Mouse (Mus musculus): ENCODE results near the gene Stk38. TPM values are rescaled to one million over a fixed set of nuclear protein-coding genes. Genes with fewer than 3 reads are reported as not detected.

Stk38 gene
- polyA plus RNA-seq, 1 experiment from 2014 or later, result 90.4 TPM

DNA sequence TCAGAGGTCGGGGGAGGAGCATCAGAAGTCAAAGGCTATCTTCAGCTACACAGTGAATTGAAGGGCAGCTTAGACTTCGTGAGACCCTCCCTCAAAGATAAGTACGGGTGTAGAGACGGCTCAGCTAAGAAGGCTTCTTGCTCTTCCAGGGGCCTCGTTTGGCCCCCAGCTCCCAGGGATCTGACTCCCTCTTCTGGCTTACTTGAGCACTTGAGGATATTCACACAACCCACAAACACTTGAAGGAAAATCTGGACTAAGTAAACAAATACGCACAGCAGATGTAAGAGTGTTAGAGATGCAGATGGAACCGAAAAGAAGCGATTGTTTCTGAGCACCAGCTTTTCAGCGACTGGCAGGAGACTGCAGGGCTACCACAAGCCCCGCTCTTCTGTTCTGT, 47.2 kb downstream of the Stk38 start:
- Histone ChIP-seq H3K9me3 (replicated peaks; ENCODE audit: control insufficient read depth, low read length) (no peaks in the 10 kb centered on the region), H3K27me3 (ENCODE audit: control insufficient read depth, insufficient read depth, low read length) (no peaks in the 10 kb centered on the region), H3K36me3 (ENCODE audit: control insufficient read depth, insufficient read depth) (peaks cover 34% of the 10 kb centered on the region), H3K4me3 (ENCODE audit: low read length) (no peak overlapping the region), H3K4me2 (ENCODE audit: low read depth, low read length) (no peak overlapping the region), H3K4me1 (ENCODE audit: control insufficient read depth, insufficient read depth, low read length) (no peaks in the 10 kb centered on the region), H3K27ac (ENCODE audit: low read length) (no peak overlapping the region), H3K9ac (ENCODE audit: low read length) (no peak overlapping the region)
- ATAC-seq (replicated peaks; ENCODE audit: extremely low read depth, insufficient read depth, low FRiP score), result no peak
- 52% methylated on average over 10 of the region's 10 CpGs for WGBS

DNA sequence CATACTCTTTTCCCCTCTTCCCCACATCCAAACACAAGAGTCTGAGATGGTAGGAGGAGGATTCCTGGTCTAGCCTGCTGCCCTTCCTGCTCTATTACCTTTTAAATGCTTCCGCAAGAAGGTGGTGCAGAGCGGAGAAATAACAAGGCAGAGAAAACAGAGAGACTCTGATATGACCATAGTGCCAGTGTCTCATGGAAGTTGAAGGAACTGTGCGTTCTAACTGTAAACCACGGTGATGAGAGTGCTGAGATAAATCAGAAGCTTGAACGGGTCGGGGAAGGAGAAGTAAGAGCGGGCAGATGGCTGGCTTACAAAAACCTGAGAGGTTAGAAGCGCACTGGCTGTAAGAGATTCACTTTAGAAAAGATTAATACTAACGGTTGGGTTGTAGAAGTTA, 53.4 kb downstream of the Stk38 start:
- Histone ChIP-seq H3K4me3 (ENCODE audit: low read length) (no peak overlapping the region), H3K9me3 (replicated peaks; ENCODE audit: control insufficient read depth, low read length) (no peaks in the 10 kb centered on the region), H3K27me3 (ENCODE audit: control insufficient read depth, insufficient read depth, low read length) (no peaks in the 10 kb centered on the region), H3K36me3 (ENCODE audit: control insufficient read depth, insufficient read depth) (no peaks in the 10 kb centered on the region), H3K4me2 (ENCODE audit: low read depth, low read length) (peak overlapping the region; percentile 81), H3K27ac (ENCODE audit: low read length) (no peak overlapping the region), H3K9ac (ENCODE audit: low read length) (peak overlapping the region; percentile 92; the same call in 1 of the 2 replicates), H3K4me1 (ENCODE audit: control insufficient read depth, insufficient read depth, low read length) (peaks cover 10% of the 10 kb centered on the region)
- 94% methylated on average over 9 of the region's 9 CpGs for WGBS
- ATAC-seq (replicated peaks; ENCODE audit: extremely low read depth, insufficient read depth, low FRiP score), result no peak

DNA sequence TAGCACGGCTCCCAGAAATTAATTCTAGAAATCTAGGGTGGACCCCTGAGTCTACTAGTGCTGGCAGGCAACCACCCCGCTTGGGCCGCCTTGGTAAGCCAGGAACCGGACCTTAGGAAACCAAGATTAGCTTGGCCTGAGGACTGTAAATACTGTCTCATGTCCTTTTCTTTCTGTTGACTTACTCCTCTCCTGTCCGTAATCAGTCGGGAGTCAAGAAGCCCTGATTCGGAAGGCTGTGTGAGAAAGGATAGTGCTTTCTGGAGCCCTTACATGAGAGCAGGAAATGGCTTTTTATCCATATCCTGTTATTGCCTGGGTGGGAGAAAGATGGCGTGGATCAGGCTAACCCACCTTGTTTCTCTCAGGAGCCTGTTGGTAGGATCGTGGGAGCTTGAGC, 54.5 kb downstream of the Stk38 start:
- H3K27me3 ChIP-seq (ENCODE audit: control insufficient read depth, insufficient read depth, low read length), result no peaks in the 10 kb centered on the region
- no peaks in the 10 kb centered on the region for H3K9me3 ChIP-seq (replicated peaks; ENCODE audit: control insufficient read depth, low read length)
- H3K9ac ChIP-seq (ENCODE audit: low read length), result peak overlapping the region; percentile 92
- H3K4me2 ChIP-seq (ENCODE audit: low read depth, low read length), result peak overlapping the region; percentile 81
- no peak for ATAC-seq (replicated peaks; ENCODE audit: extremely low read depth, insufficient read depth, low FRiP score)
- H3K4me3 ChIP-seq (ENCODE audit: low read length), result peak overlapping the region; percentile 81
- peak overlapping the region; percentile 94 for H3K27ac ChIP-seq (ENCODE audit: low read length)
- 6% methylated on average over 9 of the region's 9 CpGs for WGBS
- H3K4me1 ChIP-seq (ENCODE audit: control insufficient read depth, insufficient read depth, low read length), result peaks cover 10% of the 10 kb centered on the region
- no peaks in the 10 kb centered on the region for H3K36me3 ChIP-seq (ENCODE audit: control insufficient read depth, insufficient read depth)

DNA sequence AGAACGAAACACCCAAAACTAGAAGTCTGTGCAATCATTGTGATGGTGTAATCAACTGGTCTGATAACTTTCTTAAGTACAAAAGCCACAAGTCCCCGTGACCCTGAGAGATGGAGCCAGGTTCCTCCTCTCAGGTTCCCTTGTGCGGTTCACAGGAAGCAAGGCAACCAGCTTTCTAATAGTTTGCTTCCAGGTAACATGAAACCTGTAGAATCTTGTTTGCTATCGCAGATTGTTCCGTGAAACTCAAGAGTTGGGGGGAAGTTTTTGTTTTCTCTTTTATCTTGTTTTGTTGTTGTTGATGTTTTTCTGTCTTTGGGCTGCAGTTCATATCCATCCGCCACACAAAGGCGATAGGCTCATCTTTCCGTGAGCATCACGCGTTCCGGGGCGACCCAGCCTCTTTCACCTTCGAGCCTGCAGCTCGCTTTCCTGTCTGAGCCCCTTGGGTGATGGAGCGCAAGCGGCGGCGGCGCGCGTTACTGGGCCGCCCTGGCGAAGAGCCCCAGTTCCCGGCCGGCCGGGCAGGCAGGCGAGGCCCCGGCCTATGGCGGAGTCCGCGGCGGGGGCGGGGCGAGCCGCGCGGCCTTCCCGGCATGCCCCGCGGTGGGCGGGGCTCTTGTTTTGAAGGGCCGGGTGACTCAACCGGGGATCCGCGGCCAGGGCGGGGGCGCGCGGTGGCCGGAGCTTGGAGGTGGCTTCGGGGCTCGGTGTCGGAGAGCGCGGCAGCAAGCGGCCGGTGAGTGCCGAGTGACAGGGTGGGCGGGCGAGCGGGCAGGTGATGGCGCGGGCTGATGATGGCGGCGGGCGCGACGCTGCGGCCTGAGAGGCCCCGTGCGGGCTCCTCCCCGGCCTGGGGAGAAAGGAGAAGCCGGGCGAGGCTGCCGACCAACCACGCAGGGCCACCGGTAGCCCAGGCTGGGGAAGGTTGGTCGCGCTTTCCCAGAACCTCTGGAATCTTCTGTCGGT, 55.7 kb downstream of the Stk38 start, which contains the start of gene Kctd20:
Kctd20 (plus strand) TSS at position 120 of the 969 bp plus-strand sequence.
- Histone ChIP-seq H3K4me1 (ENCODE audit: control insufficient read depth, insufficient read depth, low read length) (peaks cover 10% of the 10 kb centered on the region), H3K9ac (ENCODE audit: low read length) (peak within 1 kb of the TSS; percentile 92), H3K9me3 (replicated peaks; ENCODE audit: control insufficient read depth, low read length) (peaks cover 5% of the 10 kb centered on the region), H3K27me3 (ENCODE audit: control insufficient read depth, insufficient read depth, low read length) (no peaks in the 10 kb centered on the region), H3K4me2 (ENCODE audit: low read depth, low read length) (peak within 1 kb of the TSS; percentile 81), H3K27ac (ENCODE audit: low read length) (peak within 1 kb of the TSS; percentile 94), H3K36me3 (ENCODE audit: control insufficient read depth, insufficient read depth) (no peaks in the 10 kb centered on the region), H3K4me3 (ENCODE audit: low read length) (peak within 1 kb of the TSS; percentile 81)
- WGBS, result 1% methylated on average over 80 of the region's 80 CpGs
- peak; percentile 89 for ATAC-seq (replicated peaks; ENCODE audit: extremely low read depth, insufficient read depth, low FRiP score)

DNA sequence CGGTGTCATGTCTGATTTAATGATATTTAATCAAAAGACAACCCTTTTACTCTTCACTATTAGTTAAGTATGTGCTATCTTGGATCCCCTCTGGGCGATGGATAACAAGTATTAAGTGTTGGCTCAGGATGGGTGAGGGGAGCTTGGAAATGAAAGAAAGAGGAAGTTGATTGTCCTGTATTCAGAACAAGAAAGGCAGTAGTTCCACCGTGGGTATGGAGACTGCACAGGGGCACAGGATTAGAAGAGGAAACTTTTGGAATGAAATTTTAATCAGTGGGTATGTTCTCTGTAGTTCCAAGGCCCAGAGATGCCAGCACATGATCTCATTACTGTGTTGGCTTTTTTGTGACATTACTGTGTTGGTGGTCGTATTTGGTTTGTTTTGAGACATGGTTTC, 57.0 kb downstream of the Stk38 start:
- Histone ChIP-seq H3K4me3 (ENCODE audit: low read length) (no peak overlapping the region), H3K36me3 (ENCODE audit: control insufficient read depth, insufficient read depth) (no peaks in the 10 kb centered on the region), H3K4me1 (ENCODE audit: control insufficient read depth, insufficient read depth, low read length) (peaks cover 10% of the 10 kb centered on the region), H3K9me3 (replicated peaks; ENCODE audit: control insufficient read depth, low read length) (peaks cover 7% of the 10 kb centered on the region), H3K9ac (ENCODE audit: low read length) (no peak overlapping the region), H3K27me3 (ENCODE audit: control insufficient read depth, insufficient read depth, low read length) (no peaks in the 10 kb centered on the region), H3K4me2 (ENCODE audit: low read depth, low read length) (no peak overlapping the region), H3K27ac (ENCODE audit: low read length) (no peak overlapping the region)
- WGBS, result 62% methylated on average over 4 of the region's 4 CpGs
- no peak for ATAC-seq (replicated peaks; ENCODE audit: extremely low read depth, insufficient read depth, low FRiP score)

DNA sequence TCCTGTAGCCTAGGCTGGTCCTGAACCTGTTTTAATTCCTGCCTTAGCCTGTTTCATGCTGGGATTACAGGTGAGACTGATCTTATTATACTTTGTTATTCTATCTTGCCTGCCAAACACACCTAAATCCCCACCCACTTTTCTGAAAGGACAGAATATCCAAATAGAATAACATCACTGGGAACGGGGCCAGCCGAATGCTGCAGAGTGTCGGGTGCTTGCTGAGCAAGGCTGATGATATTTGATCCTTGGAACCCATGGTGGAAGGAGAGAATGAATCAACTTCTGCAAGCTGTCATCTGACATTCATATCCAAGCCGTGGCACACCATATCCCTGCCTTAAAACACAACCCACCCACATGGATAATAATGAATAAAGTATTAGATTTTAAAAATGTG, 59.1 kb downstream of the Stk38 start:
- whole genome bisulfite sequencing, result 49% methylated on average over 4 of the region's 4 CpGs
- H3K4me1 ChIP-seq (ENCODE audit: control insufficient read depth, insufficient read depth, low read length), result peaks cover 2% of the 10 kb centered on the region
- no peak overlapping the region for H3K9ac ChIP-seq (ENCODE audit: low read length)
- H3K27me3 ChIP-seq (ENCODE audit: control insufficient read depth, insufficient read depth, low read length), result no peaks in the 10 kb centered on the region
- H3K27ac ChIP-seq (ENCODE audit: low read length), result no peak overlapping the region
- H3K4me2 ChIP-seq (ENCODE audit: low read depth, low read length), result no peak overlapping the region
- no peak overlapping the region for H3K4me3 ChIP-seq (ENCODE audit: low read length)
- H3K9me3 ChIP-seq (replicated peaks; ENCODE audit: control insufficient read depth, low read length), result peaks cover 7% of the 10 kb centered on the region
- no peaks in the 10 kb centered on the region for H3K36me3 ChIP-seq (ENCODE audit: control insufficient read depth, insufficient read depth)
- no peak for ATAC-seq (replicated peaks; ENCODE audit: extremely low read depth, insufficient read depth, low FRiP score)

DNA sequence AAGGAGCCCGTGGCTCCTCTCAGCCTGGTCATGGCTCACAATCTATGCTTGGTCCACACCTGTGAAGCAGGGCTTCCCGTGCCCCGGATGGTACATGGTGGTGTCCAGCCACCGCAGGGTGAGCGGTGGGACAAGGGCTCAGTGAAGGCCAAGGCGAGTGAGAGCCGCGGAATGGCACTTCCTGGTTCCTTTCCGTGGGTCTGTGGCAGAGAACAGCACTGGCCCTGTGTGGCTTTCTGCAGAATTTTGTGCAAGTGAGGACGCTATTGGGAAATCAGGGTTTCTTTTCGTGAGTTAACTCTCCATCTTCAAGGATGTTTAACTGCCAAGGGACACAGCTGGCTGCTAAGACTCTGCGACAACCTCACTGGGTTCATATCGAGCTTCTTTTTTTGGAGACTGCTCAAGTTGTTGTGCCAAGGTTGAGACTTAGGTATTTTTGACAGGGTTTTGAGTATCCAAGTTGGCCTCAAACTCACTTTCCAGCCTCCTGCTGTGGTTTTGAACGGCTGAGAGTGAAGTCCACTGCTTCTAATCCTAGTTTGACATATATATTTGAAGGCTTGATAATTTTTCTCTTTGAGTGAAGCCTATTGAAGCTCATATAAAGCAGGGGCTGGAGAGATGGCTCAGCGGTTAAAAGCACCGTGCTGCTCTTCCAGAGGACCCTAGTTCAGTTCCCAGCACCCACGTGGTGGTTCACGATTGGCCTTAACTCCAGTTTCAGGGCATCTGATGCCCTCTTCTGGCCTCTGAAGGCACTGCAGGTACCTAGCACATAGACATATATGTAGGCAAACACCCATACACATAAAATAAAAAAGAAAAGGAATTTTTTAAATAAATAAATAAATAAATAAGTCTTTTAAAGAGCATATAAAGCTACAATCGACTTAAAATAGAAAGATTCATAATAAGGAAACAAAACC, 60.5 kb downstream of the Stk38 start:
- 89% methylated on average over 19 of the region's 19 CpGs for WGBS
- no peak overlapping the region for H3K9ac ChIP-seq (ENCODE audit: low read length)

DNA sequence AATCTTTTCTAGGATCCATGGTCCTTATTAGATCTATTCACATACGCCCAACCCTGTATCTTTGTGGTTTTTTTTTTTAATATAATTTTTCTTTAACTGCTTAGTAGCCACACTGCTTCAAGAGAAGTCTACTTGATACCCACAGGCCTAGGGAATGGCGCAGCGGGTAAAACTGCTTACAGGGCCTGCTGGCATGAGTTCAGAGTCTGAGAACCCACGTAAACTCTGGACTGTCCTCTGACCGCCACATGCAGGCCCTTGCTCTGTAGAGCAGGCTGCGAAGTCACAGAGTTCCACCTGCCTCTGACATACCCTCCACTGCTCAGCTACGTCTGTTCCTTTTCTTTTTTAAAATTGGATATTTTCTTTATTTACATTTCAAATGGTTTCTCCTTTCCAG, 63.3 kb downstream of the Stk38 start:
- H3K4me3 ChIP-seq (ENCODE audit: low read length), result no peak overlapping the region
- ATAC-seq (replicated peaks; ENCODE audit: extremely low read depth, insufficient read depth, low FRiP score), result no peak
- H3K9ac ChIP-seq (ENCODE audit: low read length), result no peak overlapping the region
- no peak overlapping the region for H3K4me2 ChIP-seq (ENCODE audit: low read depth, low read length)
- no peaks in the 10 kb centered on the region for H3K4me1 ChIP-seq (ENCODE audit: control insufficient read depth, insufficient read depth, low read length)
- no peak overlapping the region for H3K27ac ChIP-seq (ENCODE audit: low read length)
- no peaks in the 10 kb centered on the region for H3K36me3 ChIP-seq (ENCODE audit: control insufficient read depth, insufficient read depth)
- H3K27me3 ChIP-seq (ENCODE audit: control insufficient read depth, insufficient read depth, low read length), result no peaks in the 10 kb centered on the region
- H3K9me3 ChIP-seq (replicated peaks; ENCODE audit: control insufficient read depth, low read length), result peaks cover 7% of the 10 kb centered on the region
- 83% methylated on average over 7 of the region's 7 CpGs for WGBS

More for the DNA sequence above, 60.5 kb downstream of the Stk38 start:
- Histone ChIP-seq H3K9me3 (replicated peaks; ENCODE audit: control insufficient read depth, low read length) (peaks cover 7% of the 10 kb centered on the region), H3K27me3 (ENCODE audit: control insufficient read depth, insufficient read depth, low read length) (no peaks in the 10 kb centered on the region), H3K4me1 (ENCODE audit: control insufficient read depth, insufficient read depth, low read length) (no peaks in the 10 kb centered on the region), H3K4me2 (ENCODE audit: low read depth, low read length) (no peak overlapping the region), H3K4me3 (ENCODE audit: low read length) (no peak overlapping the region), H3K27ac (ENCODE audit: low read length) (no peak overlapping the region), H3K36me3 (ENCODE audit: control insufficient read depth, insufficient read depth) (no peaks in the 10 kb centered on the region)
- no peak for ATAC-seq (replicated peaks; ENCODE audit: extremely low read depth, insufficient read depth, low FRiP score)
